Mouse (Mus musculus) NIH3T3 (cell line): Measurements from ENCODE around the gene Gtf2e1.

Experiments used
- DNase-seq: peaks from one replicate; pipeline ENCODE4 v3.0.0-alpha.2; 2012; ENCODE audit warnings: low read depth

Gtf2e1 gene

GRCm38 (mm10) chr16:37539611-37540580 is at the start of gene Gtf2e1, which contains the start of gene Rabl3:
Gene Gtf2e1, minus strand, starts transcription at chr16:37539789.
Gene Rabl3, plus strand, starts transcription at chr16:37539885.
- peak; percentile 98 for DNase-seq

- DNase-seq, result no peak
These were observed 45.6 kb upstream of the Gtf2e1 start for GRCm38 (mm10) chr16:37585129-37585563.

GRCm38 (mm10) chr16:37584218-37585035 is 44.8 kb upstream of the Gtf2e1 start:
- no peak for DNase-seq

GRCm38 (mm10) chr16:37583801-37584200 is 44.2 kb upstream of the Gtf2e1 start:
- DNase-seq, result no peak

- DNase-seq, result no peak
These were observed 43.7 kb upstream of the Gtf2e1 start for GRCm38 (mm10) chr16:37583306-37583705.

- DNase-seq, result no peak
These were observed 42.3 kb upstream of the Gtf2e1 start for GRCm38 (mm10) chr16:37581901-37582300.

- DNase-seq, result no peak
These were observed 41.1 kb upstream of the Gtf2e1 start for GRCm38 (mm10) chr16:37580651-37581050.

GRCm38 (mm10) chr16:37579994-37580393 is 40.4 kb upstream of the Gtf2e1 start, which contains the start of gene Hgd:
Gene Hgd, plus strand, starts transcription at chr16:37580153.
- no peak for DNase-seq

- no peak for DNase-seq
These were observed 40.0 kb upstream of the Gtf2e1 start for GRCm38 (mm10) chr16:37579591-37579990.

- DNase-seq, result no peak
These were observed 35.7 kb upstream of the Gtf2e1 start for GRCm38 (mm10) chr16:37575325-37575724.

- peak; percentile 5 for DNase-seq
These were observed 33.5 kb upstream of the Gtf2e1 start for GRCm38 (mm10) chr16:37573061-37573460.

GRCm38 (mm10) chr16:37572117-37572754 is 32.6 kb upstream of the Gtf2e1 start:
- DNase-seq, result no peak

- no peak for DNase-seq
These were observed 32.0 kb upstream of the Gtf2e1 start for GRCm38 (mm10) chr16:37571554-37571953.

GRCm38 (mm10) chr16:37567113-37568050 is 27.8 kb upstream of the Gtf2e1 start:
- DNase-seq, result no peak

GRCm38 (mm10) chr16:37566107-37566506 is 26.5 kb upstream of the Gtf2e1 start:
- no peak for DNase-seq

- no peak for DNase-seq
These were observed 25.5 kb upstream of the Gtf2e1 start for GRCm38 (mm10) chr16:37565117-37565516.

- no peak for DNase-seq
These were observed 23.4 kb upstream of the Gtf2e1 start for GRCm38 (mm10) chr16:37562961-37563360.

- DNase-seq, result no peak
These were observed 22.8 kb upstream of the Gtf2e1 start for GRCm38 (mm10) chr16:37562414-37562813.

GRCm38 (mm10) chr16:37552824-37553223 is 13.2 kb upstream of the Gtf2e1 start:
- DNase-seq, result no peak

GRCm38 (mm10) chr16:37550981-37551380 is 11.4 kb upstream of the Gtf2e1 start:
- DNase-seq, result no peak

- DNase-seq, result no peak
These were observed 10.7 kb upstream of the Gtf2e1 start for GRCm38 (mm10) chr16:37550266-37550665.
